Mouse (Mus musculus) heart, embryonic 16.5 days (tissue): ENCODE results near the gene Gm9837. TPM values are rescaled to one million over a fixed set of nuclear protein-coding genes. Genes with fewer than 3 reads are reported as not detected.
A peak's percentile ranks its signal among the peaks of the same experiment; 100 is the strongest.

Experiments
- ATAC-seq: fragments of 200-750 bp; cut with Nextera tagmentation; replicated peaks from 2 replicates; pipeline ENCODE4 v1.8.0; 2017; ENCODE audit warnings: moderate number of reproducible peaks; ENCODE audit not compliant: insufficient read depth, low FRiP score; ENCODE audit errors: extremely low read depth
- H3K27ac ChIP-seq: fragments of 300-500 bp; sonication (generic); 2 replicates; pipeline ENCODE4 v1.5.1; 2014; ENCODE audit warnings: mild to moderate bottlenecking, low read length, control low read depth, moderate library complexity
- H3K27me3 ChIP-seq: fragments of 300-500 bp; sonication (generic); 2 replicates; pipeline ENCODE4 v1.6.1; 2014; ENCODE audit warnings: low read length, mixed read lengths; ENCODE audit not compliant: control insufficient read depth, insufficient read depth
- H3K36me3 ChIP-seq: fragments of 300-500 bp; sonication (generic); 2 replicates; pipeline ENCODE4 v1.6.1; 2014; ENCODE audit not compliant: control insufficient read depth, insufficient read depth
- H3K4me1 ChIP-seq: fragments of 300-500 bp; sonication (generic); 2 replicates; pipeline ENCODE4 v1.6.1; 2014; ENCODE audit warnings: low read length, mixed read lengths; ENCODE audit not compliant: control insufficient read depth, insufficient read depth
- H3K4me2 ChIP-seq: fragments of 300-500 bp; sonication (generic); 2 replicates; pipeline ENCODE4 v1.6.1; 2014; ENCODE audit warnings: low read depth, mild to moderate bottlenecking, control low read depth, low read length
- H3K4me3 ChIP-seq: fragments of 300-500 bp; sonication (generic); 2 replicates; pipeline ENCODE4 v1.5.1; 2014; ENCODE audit warnings: mild to moderate bottlenecking, control low read depth, low read length
- H3K9ac ChIP-seq: fragments of 300-500 bp; sonication (generic); 2 replicates; pipeline ENCODE4 v1.6.1; 2014; ENCODE audit warnings: low read length, control low read depth
- H3K9me3 ChIP-seq: fragments of 300-500 bp; sonication (generic); replicated peaks from 2 replicates; pipeline ENCODE4 v1.6.1; 2016; ENCODE audit warnings: low read length; ENCODE audit not compliant: control insufficient read depth
- WGBS: fragments of 180-500 bp; shearing (Covaris S2); extraction: QIAGEN DNeasy Blood & Tissue Kit; methylation state at CpG from one replicate; pipeline ENCODE4 v1.1.7; 2014; 5-methylcytosine and 5-hydroxymethylcytosine counted together
- polyA plus RNA-seq: library from polyadenylated mRNA; unstranded; fragments of >200 nt; fragmentation: Nextera tagmentation; extraction: Ambion mirVana; gene quantifications from 2 replicates; pipeline ENCODE4 v1.2.1, GENCODE M21; 2015

Gm9837 gene
- polyA plus RNA-seq, 1 experiment from 2014 or later, result not detected

DNA sequence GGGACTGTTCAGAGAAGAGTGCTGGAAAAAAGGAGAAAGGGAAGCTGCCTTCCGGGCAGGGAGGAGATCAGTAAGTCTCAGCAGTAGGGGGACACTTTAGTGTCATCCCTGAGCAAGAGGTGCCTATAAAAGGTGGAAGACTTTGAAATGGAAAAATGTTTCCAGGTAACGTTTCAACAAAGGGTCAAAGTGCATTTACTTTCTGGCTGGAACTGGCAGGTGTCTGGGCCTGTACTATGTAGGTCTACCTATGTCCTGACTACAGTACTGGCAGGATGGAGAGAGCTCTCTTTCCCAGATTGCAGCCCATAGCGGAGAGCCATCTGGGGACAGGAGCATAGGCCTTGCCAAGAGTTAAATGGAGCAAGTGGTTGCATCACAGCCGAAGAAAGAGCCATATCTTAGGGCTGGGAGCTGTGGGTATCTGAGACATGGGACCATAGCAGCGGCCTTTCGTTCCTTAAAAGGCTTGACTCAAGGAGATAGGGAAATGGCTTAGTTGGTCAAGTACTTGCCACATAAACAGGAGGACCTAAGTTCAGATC, 44.5 kb downstream of the Gm9837 start:
- Histone ChIP-seq H3K9ac (no peak overlapping the region), H3K27me3 (no peaks in the 10 kb centered on the region), H3K27ac (no peak overlapping the region), H3K4me2 (no peak overlapping the region), H3K9me3 (no peaks in the 10 kb centered on the region), H3K4me1 (peaks cover 22% of the 10 kb centered on the region), H3K4me3 (no peak overlapping the region), H3K36me3 (peaks cover 13% of the 10 kb centered on the region)
- 80% methylated on average over 6 of the region's 6 CpGs for WGBS
- ATAC-seq, result no peak

DNA sequence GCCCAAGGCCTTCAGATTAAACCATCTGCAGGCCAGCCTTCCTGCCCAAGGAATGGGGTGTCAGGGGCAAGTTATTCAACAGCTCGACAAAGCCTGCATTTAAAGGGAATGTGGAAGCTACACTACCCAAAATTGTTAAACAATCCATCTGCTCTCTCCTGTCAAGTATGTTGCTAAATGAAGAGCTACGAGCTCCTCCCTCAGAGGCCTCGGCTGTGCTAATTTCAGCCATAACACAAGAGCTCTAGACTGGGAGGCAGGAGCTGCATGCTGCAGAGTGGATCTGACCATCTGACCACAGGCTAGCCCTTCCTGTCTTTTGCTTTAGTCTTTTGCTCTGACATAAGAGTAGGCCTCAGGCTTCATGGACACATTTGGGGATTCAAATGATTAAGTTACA, 45.0 kb downstream of the Gm9837 start:
- H3K9me3 ChIP-seq, result no peaks in the 10 kb centered on the region
- peak overlapping the region; percentile 48 for H3K27ac ChIP-seq
- H3K4me2 ChIP-seq, result no peak overlapping the region
- no peaks in the 10 kb centered on the region for H3K27me3 ChIP-seq
- H3K4me1 ChIP-seq, result peaks cover 22% of the 10 kb centered on the region
- H3K9ac ChIP-seq, result no peak overlapping the region
- ATAC-seq, result no peak
- WGBS, result 36% methylated on average over 3 of the region's 3 CpGs
- peaks cover 13% of the 10 kb centered on the region for H3K36me3 ChIP-seq
- no peak overlapping the region for H3K4me3 ChIP-seq

- no peak overlapping the region for H3K4me3 ChIP-seq
- 39% methylated on average over 2 of the region's 2 CpGs for WGBS
Observed at GRCm38 (mm10) chr11:53424826-53425225, 45.5 kb downstream of the Gm9837 start.

DNA sequence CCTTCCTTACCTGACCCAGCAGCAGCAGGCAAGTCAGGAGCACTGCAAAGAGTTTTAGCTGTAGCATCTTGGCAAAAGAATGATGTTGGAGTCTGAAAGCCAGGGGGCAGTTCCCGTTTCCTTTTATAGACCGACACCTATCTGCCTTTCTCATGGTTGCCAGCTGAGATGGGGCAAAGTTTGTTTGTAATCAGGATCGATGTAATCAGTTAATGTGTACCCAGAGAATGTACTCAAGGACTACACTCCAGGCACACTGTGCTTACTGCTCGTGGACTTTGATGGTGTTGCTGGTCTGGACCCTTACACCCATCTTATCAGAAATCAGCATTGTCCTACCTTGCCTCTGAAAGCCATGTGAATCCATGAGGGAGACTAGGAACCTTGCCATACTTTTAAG, 47.2 kb downstream of the Gm9837 start, which contains the start of gene Leap2:
TSS of gene Leap2 (minus strand) at position 135 of the 400 bp plus-strand sequence.
- H3K4me1 ChIP-seq, result peaks cover 14% of the 10 kb centered on the region
- no peak within 1 kb of the TSS for H3K27ac ChIP-seq
- no peak within 1 kb of the TSS for H3K9ac ChIP-seq
- 62% methylated on average over 4 of the region's 4 CpGs for WGBS
- no peak within 1 kb of the TSS for H3K4me3 ChIP-seq
- peaks cover 17% of the 10 kb centered on the region for H3K36me3 ChIP-seq
- no peak within 1 kb of the TSS for H3K4me2 ChIP-seq
- H3K9me3 ChIP-seq, result no peaks in the 10 kb centered on the region
- no peaks in the 10 kb centered on the region for H3K27me3 ChIP-seq
- ATAC-seq, result no peak

More at GRCm38 (mm10) chr11:53424826-53425225, 45.5 kb downstream of the Gm9837 start:
- Histone ChIP-seq H3K27ac (peak overlapping the region; percentile 48), H3K27me3 (no peaks in the 10 kb centered on the region), H3K9me3 (no peaks in the 10 kb centered on the region), H3K4me1 (peaks cover 21% of the 10 kb centered on the region), H3K4me2 (no peak overlapping the region), H3K9ac (no peak overlapping the region), H3K36me3 (peaks cover 16% of the 10 kb centered on the region)
- ATAC-seq, result no peak

Other genes starting within 250 kb of the Gm9837 start
- gene Hspa4, start 170.0 kb downstream of the Gm9837 start, polyA plus RNA-seq, result 66.6 and 72.8 TPM in 2 replicates
- gene Zcchc10, start 145.8 kb downstream of the Gm9837 start, polyA plus RNA-seq, result 12.8 and 16.7 TPM in 2 replicates
- 23.0 and 31.7 TPM in 2 replicates for gene Aff4, start 119.6 kb downstream of the Gm9837 start, polyA plus RNA-seq
- gene Leap2, start 47.3 kb downstream of the Gm9837 start, polyA plus RNA-seq, result 0.39 TPM in 1 of 2 replicates, not detected in the other
- gene Uqcrq, start 39.6 kb downstream of the Gm9837 start, polyA plus RNA-seq, result 1,391 and 1,425 TPM in 2 replicates
- gene Gdf9, start 39.5 kb downstream of the Gm9837 start, polyA plus RNA-seq, result 1.2 and 1.6 TPM in 2 replicates
- 0.06 and 0.09 TPM in 2 replicates for gene Gm10447, start 13.4 kb downstream of the Gm9837 start, polyA plus RNA-seq
- gene Shroom1, start 13.3 kb downstream of the Gm9837 start, polyA plus RNA-seq, result 1.3 and 1.8 TPM in 2 replicates
- not detected in 2 replicates for gene Gm9945, start 9.7 kb upstream of the Gm9837 start, polyA plus RNA-seq
- gene Sowaha, start 9.8 kb upstream of the Gm9837 start, polyA plus RNA-seq, result 0.17 and 0.18 TPM in 2 replicates
- 22.9 and 23.3 TPM in 2 replicates for gene Sept8, start 48.8 kb upstream of the Gm9837 start, polyA plus RNA-seq
- gene Kif3a, start 96.9 kb upstream of the Gm9837 start, polyA plus RNA-seq, result 38.3 and 38.9 TPM in 2 replicates
- 0.51 and 1.1 TPM in 2 replicates for gene Il4, start 148.2 kb upstream of the Gm9837 start, polyA plus RNA-seq
- 0.24 TPM in 1 of 2 replicates, not detected in the other for gene Il13, start 164.2 kb upstream of the Gm9837 start, polyA plus RNA-seq
- 19.9 and 23.9 TPM in 2 replicates for gene Rad50, start 236.8 kb upstream of the Gm9837 start, polyA plus RNA-seq